Mouse (Mus musculus) embryo, embryonic 10.5 days (tissue): ENCODE data around the gene Cd27.
A peak's percentile ranks its signal among the peaks of the same experiment; 100 is the strongest.

Experiments used
- DNase-seq: peaks from one replicate; pipeline ENCODE4 v3.0.0-alpha.2; 2015; ENCODE audit warnings: low spot score

Cd27 gene

DNA sequence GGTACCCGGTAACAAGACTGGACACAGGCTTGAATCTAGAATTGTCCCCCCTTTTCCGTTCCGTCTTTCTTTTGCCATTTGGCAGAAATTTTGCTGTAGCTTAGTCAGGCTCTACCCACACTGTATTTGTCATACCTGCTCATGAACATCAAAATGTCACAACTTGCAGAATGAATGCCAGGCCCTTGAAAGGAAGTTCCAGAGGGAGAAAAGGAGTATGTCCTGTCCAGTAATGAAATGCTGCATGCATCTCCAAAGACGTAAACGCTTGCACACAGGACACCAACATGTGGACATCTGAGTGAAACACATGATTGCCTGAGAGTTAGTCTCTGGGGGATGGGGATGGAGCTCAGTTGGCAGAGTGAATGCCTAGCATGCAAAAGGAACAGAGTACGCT, 23.1 kb downstream of the Cd27 start:
- no peak for DNase-seq

- no peak for DNase-seq
Observed at GRCm38 (mm10) chr6:125213129-125213528, 23.7 kb downstream of the Cd27 start.

- DNase-seq = no peak
Observed at GRCm38 (mm10) chr6:125212621-125213020, 24.2 kb downstream of the Cd27 start.

- no peak for DNase-seq
Observed at GRCm38 (mm10) chr6:125210436-125210835, 26.4 kb downstream of the Cd27 start.

DNA sequence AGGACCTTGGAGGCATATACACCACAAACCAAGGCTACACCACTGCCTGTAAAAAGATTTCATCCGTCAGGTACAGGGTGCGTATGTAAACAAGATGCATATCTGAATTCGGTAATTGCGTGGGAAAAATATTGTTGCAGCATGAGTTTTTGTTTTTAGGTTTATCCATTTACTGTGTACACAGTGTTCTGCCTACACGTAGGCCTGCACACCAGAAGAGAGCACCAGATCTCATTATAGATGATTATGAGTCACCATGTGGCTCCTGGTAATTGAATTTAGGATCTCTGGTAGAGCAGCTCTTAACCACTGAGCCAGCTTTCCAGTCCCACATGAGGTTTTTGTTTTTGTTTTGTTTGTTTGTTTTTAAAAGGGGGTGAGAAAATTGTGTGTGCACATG, 39.6 kb downstream of the Cd27 start:
- DNase-seq = no peak

DNA sequence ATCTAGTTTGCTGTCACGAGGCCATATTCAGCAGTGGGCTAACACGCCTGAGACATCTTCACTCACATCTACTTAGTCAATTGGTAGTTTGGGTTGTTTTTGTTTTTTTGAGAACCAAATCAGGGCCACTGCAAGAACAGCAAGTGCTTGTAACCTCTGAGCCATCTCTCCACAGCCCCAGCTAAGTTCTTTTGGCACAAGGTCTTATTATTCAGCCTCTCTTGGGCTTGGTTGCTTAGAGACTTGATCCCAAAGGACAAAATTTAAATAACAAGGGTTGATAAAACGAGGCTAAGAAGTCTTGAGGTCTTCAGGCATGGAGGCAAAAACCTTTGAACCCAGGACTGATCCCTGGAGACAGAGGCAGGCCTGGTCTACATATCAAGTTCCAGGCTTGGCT, 40.5 kb downstream of the Cd27 start:
- peak; percentile 14 for DNase-seq

DNA sequence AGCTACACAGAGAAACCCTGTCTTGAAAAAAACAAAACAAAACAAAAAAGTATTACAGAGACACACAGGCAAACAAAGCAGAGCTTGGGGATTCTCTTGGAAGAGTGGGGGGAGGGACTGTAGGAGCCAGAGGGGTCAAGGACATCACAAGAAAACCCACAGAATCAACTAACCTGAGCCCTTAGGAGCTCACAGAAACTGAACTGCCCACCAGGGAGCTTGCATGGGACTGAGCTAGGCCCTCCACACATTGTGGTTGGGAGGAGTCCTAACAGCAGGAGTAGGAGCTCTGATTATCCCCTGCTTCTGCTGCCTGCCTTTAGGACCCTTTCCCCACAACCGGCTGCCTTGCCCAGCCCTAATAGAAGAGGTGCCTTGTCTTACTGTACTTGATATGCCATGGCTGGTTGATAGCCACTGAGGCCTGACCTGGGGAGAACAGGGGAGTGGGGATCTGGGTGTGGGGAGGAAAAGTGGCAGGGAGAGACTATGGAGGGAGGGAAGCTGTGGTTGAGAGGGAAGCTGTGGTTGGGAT, 41.2 kb downstream of the Cd27 start:
- no peak for DNase-seq

- DNase-seq = no peak
Observed at GRCm38 (mm10) chr6:125193390-125193789, 43.4 kb downstream of the Cd27 start.

- peak; percentile 9 for DNase-seq
Observed at GRCm38 (mm10) chr6:125192841-125193240, 44.0 kb downstream of the Cd27 start.

GRCm38 (mm10) chr6:125192016-125192714, 44.6 kb downstream of the Cd27 start:
- DNase-seq = peak; percentile 98

- DNase-seq = peak; percentile 98
Observed at GRCm38 (mm10) chr6:125191332-125192015, 45.3 kb downstream of the Cd27 start, which contains the start of the genes Ncapd2 and Mrpl51. Gene Ncapd2, minus strand, starts transcription at chr6:125191701. Gene Mrpl51, plus strand, starts transcription at chr6:125191801.

GRCm38 (mm10) chr6:125190816-125191215, 46.0 kb downstream of the Cd27 start:
- DNase-seq = peak; percentile 50

- DNase-seq = no peak
Observed at GRCm38 (mm10) chr6:125186203-125186602, 50.6 kb downstream of the Cd27 start.
